Mouse (Mus musculus) urinary bladder, postnatal 25 days (tissue): ENCODE data around the gene Slc22a23.
"Not testable (repeated sequence)": the region's sequence is repeated elsewhere in the genome, so short reads cannot be mapped to it uniquely, and the experiment has no call there.

Experiments used
- DNase-seq: peaks from one replicate; pipeline ENCODE4 v3.0.0; 2022; ENCODE audit warnings: low spot score

The Slc22a23 gene

DNA sequence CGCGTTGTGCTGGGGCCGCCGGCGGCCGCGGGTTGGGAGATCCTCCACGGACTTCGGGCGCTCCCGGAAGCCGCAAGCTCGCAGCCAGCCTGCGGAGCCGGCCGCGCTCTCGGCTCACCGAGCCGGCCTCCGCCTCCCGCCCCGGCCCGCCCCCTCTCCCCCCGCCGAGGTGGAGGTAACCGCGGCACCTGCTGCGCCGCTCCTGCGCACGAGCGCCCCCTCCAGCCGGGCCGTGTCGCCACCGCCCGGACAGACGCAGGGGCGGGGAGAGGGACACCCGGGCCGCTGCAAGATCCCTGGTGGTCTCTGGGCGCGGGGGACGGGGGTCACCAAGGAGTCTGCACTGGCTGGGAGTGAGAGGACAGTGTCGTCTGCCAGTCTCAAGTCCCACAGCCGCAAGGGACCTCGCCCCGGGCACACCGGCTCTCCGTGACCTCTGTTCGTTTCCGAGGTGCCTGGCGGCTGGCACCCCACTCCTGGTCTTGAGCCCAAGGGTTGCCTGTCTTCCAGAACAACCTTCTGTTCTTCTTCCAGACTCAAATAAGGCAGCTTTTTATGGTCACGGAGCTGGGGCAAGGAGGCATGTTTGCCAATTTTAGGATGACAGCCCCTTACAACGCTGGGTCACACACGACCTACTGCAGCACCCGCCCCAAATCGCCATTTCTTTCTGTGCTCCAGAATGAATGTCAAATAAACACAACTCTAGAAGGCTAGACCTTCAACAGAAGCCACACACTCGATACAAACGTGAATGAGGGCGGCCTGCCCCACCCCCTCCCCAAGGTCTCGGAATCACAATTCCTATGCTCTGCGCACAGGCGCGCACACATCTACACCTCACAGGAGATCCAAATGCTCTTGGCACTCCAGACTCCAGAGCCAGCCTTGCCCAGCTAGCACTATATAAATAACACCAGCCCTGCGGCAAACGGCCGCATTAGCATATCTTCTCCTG is at the start of gene Slc22a23:
Gene Slc22a23, minus strand, starts transcription at position 55 of the 958 bp plus-strand sequence.
- peak; percentile 81 for DNase-seq

DNA sequence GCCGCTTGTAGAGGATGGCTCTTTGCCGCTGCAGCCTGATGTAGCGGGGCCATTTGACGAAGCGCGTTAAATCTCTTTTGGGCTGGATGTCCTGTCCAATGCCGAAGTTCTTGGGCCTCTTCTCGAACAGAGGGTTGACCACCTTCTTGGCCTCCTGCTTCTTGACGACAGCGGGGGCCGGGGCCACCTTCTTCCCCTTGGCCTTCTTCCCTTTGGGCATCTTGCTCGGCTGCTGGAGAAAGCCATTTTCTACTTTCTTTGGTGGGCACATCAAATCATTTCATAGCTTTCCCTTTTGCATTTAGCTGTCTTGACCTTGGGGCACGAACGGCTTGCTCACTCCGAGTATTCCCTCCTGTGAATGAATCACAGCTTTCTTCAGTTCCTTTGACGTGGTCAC is 49.3 kb upstream of the Slc22a23 start:
- DNase-seq = not testable (repeated sequence)

- DNase-seq = no peak
These were observed 47.4 kb upstream of the Slc22a23 start for GRCm38 (mm10) chr13:34392376-34392775.

GRCm38 (mm10) chr13:34388219-34388618 is 43.2 kb upstream of the Slc22a23 start:
- DNase-seq = no peak

DNA sequence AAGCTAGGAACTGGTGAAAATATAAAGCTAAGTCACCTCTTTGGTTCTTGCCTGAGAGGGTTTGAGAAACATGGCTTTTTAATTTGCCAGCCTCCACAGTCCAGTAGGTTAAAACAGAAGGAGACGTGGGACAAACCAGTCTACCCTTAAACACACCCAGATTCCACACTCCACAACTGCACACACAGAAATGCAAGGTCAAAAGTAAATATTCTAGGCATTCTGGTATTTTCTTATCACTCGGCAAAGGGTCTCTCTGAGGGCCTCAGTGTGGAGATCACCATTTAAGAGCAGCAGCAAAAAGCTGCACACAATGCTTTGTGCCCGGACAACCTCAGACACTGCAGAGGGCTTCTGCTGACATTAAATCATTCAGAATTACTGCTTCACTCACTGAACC is 38.4 kb upstream of the Slc22a23 start:
- DNase-seq = no peak

GRCm38 (mm10) chr13:34378926-34379325 is 33.9 kb upstream of the Slc22a23 start:
- no peak for DNase-seq

DNA sequence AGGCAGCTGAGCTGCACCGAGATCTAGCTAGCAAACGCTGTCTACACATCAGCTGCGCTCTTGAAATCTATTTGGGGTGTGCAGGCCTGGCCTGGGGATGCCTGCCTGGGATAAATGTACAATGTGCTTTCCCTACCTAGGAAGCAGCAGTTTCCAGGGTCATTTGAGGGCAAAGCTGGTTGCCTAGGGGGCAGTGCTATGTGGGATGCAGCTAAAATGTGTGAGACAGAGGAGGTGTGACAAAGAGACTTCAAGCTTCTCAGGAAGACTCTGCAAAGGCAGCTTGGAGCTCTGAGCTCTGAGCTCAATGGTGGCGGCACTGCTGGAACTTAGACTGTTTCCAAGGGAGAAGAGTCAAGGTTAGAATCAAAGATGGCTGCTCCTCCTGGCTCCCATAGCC is 30.2 kb upstream of the Slc22a23 start:
- no peak for DNase-seq

DNA sequence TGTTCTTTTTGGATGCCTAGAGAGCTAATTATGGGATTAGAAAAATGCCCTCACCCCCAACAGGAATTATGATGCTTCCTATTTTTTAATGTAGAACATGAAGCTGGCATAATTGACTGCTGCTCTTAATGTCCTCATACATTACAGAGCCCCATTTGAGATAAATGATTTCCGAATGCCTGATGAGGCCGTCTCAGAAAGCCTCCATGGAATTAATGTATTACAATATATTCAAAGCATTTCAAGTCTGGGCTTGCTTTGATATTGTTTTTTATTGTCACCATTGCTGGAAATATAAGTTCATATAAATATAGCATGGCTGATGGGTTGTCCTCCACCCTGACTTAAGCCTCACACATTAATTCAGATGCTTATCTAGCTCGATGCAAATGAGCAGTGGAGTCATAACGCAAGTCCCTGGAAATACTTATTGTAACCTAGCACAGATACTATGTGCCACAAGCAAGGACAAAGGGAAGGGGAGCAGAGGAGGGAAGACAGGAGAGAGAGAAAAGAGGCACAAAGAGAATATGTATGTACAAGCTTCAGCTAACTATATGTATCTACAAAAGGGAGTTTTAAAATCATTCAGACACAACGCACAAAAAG is 28.0 kb upstream of the Slc22a23 start:
- DNase-seq = no peak

GRCm38 (mm10) chr13:34371951-34372869 is 27.2 kb upstream of the Slc22a23 start:
- no peak for DNase-seq

- DNase-seq = no peak
These were observed 25.4 kb upstream of the Slc22a23 start for GRCm38 (mm10) chr13:34370281-34370825.

- DNase-seq = no peak
These were observed 20.2 kb upstream of the Slc22a23 start for GRCm38 (mm10) chr13:34365226-34365625.

- DNase-seq = no peak
These were observed 10.7 kb upstream of the Slc22a23 start for GRCm38 (mm10) chr13:34355656-34356055.

DNA sequence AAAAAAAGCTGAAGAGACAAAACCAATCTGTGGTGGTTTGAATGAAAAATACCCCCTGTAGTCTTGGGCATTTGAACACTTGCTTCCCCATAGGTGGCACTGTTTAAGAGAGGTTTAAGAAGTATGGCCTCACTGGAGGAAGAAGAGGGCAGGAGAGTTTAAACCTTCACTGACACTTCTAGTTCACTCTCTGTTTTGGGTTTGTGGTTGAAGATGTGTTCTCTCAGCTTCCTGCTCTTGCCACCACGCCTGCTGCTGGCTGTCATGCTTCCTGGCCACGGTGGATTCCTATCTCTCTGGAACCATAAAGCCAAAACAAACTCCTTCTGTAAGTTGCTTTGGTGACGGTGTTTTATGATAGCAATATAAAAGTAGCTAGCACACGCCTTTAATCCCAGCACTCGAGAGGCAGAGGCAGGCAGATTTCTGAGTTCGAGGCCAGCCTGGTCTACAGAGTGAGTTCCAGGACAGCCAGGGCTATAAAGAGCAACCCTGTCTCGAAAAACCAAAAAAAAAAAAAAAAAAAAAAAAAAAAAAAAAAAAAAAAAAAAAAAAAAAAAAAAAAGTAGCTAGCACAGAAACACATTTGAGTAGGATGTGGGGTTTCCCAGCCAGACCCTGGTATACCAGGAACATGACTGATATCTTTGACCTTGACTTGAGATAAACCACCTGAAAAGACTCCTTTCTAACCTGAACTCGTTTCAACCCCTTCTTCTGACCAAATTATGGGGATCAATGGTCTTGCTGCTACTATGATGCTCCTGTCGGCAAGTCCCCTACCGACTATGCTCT is 10.0 kb upstream of the Slc22a23 start:
- no peak for DNase-seq

DNA sequence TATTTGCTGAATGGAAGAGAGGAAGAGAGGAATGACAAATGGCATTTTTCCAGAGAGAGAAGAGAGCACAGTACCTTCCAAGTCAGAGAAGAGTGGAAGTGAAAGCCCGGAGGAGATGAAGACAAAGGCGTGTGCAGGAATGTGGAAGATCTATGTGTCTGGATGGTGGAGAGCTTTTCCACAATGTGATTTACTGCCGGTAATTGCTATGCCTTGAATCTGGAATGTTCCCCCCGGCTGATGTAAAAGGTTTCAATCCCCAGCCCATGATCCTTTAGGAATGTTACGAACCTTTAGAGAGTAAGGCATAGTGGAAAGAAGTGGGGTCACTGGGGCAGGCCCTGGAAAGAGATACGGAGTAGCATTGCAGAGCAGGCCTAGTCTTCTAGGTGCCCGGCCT is 8.3 kb upstream of the Slc22a23 start:
- no peak for DNase-seq

DNA sequence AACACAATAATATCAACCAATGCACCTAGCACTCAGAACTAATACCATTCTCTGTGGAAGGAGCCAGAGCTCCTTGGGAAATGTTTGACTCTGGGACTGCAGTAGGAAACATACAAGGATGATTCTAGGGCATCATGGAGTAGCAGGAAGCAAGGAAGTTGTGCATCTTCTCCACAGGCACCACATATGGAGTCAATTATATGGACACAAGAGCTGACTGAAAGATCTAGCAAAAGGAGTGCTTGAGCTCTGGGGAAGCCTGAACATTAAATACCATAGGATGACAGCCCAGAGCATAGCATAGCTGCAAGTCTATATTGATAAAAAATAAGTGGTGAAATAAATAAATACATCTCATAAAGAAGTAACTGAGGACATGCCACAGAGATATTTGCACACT is 6.5 kb upstream of the Slc22a23 start:
- DNase-seq = no peak

GRCm38 (mm10) chr13:34347960-34348889 is 3.2 kb upstream of the Slc22a23 start:
- no peak for DNase-seq

- DNase-seq = no peak
These were observed 1.8 kb upstream of the Slc22a23 start for GRCm38 (mm10) chr13:34346748-34347147.

GRCm38 (mm10) chr13:34346238-34346637 is 1.3 kb upstream of the Slc22a23 start:
- no peak for DNase-seq

DNA sequence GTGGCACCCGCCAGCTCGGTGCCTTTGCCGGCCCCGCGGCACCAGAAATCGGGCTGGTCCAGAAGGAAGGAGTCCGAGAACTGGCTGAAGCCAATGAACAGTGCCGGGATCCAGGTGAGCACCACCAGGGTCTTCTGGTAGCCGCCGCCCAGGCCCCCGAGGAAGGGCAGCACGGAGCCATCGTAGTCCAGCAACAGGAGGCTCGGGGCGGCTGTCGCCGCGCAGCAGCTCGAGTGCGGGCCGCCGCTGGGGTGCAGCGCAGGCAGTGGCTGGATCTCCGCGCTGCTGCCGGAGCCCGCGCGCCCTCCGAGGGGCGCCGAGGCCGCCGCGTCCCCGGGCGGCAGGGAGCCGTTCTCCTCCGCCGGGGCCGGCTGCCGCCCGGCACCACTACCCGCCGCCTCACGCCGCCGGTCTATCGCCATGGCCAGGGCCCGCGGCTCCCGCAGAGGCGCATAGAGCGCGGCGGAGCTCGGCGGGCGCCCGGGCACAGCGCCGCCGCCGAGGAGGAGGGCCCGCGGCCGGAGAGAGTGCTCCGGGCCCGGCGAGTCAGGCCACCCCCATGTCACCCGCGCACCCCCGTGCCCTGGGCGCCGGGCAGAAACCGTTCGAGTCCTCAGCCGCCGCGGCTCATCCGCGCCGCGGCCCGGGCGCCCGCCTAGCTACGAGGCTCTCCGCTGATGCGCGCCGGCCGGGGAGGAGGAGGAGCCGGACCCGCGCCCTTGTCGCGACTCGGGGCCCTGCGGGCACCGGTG is 430 bp downstream of the Slc22a23 start:
- DNase-seq = peak; percentile 25
